Mouse (Mus musculus) heart, postnatal 0 days (tissue): ENCODE results near the gene Tmem135.

Experiments
- CTCF ChIP-seq: IDR thresholded peaks from 2 replicates; pipeline ENCODE4 v1.5.1; 2016; ENCODE audit warnings: antibody characterized with exemption, control low read depth, low read depth
- EP300 ChIP-seq: IDR thresholded peaks from 2 replicates; pipeline ENCODE4 v1.6.1; 2016; ENCODE audit warnings: antibody characterized with exemption, low read depth

GRCm38 (mm10) chr7:89282664-89283063, 121.4 kb downstream of the Tmem135 start:
- TF ChIP-seq CTCF (no peak), EP300 (no peak)
